Mouse (Mus musculus) megakaryocyte, embryonic 14.5 days (primary cell): ENCODE data around the gene Syne3. TPM values are rescaled to one million over a fixed set of nuclear protein-coding genes. Genes with fewer than 3 reads are reported as not detected.

Experiments used
- H3K27me3 ChIP-seq: replicated peaks from 2 replicates; pipeline ENCODE3; 2012; ENCODE audit warnings: inconsistent platforms
- H3K36me3 ChIP-seq: replicated peaks from 2 replicates; pipeline ENCODE3; 2012; ENCODE audit warnings: low read length, inconsistent platforms, mixed read lengths
- H3K4me1 ChIP-seq: 2 replicates; pipeline ENCODE4 v1.6.1; 2012; ENCODE audit warnings: inconsistent platforms
- H3K4me3 ChIP-seq: replicated peaks from 2 replicates; pipeline ENCODE3; 2012; ENCODE audit warnings: moderate library complexity, mild to moderate bottlenecking, inconsistent platforms
- H3K9me3 ChIP-seq: 2 replicates; pipeline ENCODE4 v1.6.1; 2012; ENCODE audit warnings: inconsistent platforms
- FLI1 ChIP-seq: IDR thresholded peaks from 2 replicates; pipeline ENCODE4 v1.6.1; 2012; ENCODE audit warnings: low read length, inconsistent platforms, mixed read lengths
- GATA1 ChIP-seq: IDR thresholded peaks from 3 replicates; pipeline ENCODE4 v1.6.1; 2012; ENCODE audit warnings: mixed read lengths, low read length, inconsistent platforms, borderline replicate concordance
- polyA plus RNA-seq: library from polyadenylated mRNA; stranded (reverse); fragments of >175 nt; gene quantifications from 2 replicates; pipeline ENCODE4 v1.2.3, GENCODE M21; 2012; ENCODE audit warnings: low replicate concordance; ENCODE audit not compliant: insufficient read depth

The Syne3 gene
- 4.2 and 6.8 TPM in 2 replicates for polyA plus RNA-seq

GRCm38 (mm10) chr12:105009370-105010212 lies at the start of gene Syne3:
Syne3 (minus strand) TSS chr12:105009809.
- H3K9me3 ChIP-seq, result no peaks in the 10 kb centered on the region
- H3K4me3 ChIP-seq, result peak within 1 kb of the TSS; percentile 98
- TF ChIP-seq GATA1 (no peak), FLI1 (no peak)
- H3K4me1 ChIP-seq, result peaks cover 92% of the 10 kb centered on the region
- H3K36me3 ChIP-seq, result peaks cover 27% of the 10 kb centered on the region
- H3K27me3 ChIP-seq, result no peaks in the 10 kb centered on the region

DNA sequence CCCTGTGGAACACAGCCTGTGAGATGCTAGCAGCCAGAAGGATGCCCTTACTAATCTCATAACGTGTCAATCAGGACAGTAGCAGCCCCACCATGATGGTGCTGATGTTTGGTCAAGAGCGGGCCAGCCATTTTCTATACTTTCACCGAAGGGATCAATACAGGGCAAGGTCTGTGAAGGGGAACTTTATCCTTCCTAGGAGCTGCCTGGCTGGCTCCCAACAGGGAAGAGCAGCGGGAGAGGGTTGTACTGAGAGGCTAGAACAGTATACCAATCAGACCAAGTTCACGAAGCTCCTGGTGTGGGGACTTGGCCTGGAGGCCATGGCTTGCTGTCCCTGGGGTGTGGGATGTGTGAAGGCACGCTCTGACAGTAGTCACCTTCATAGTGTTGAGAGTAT lies 45.7 kb upstream of the Syne3 start:
- Histone ChIP-seq H3K4me3 (no peak overlapping the region), H3K36me3 (no peaks in the 10 kb centered on the region), H3K4me1 (peaks cover 4% of the 10 kb centered on the region; the same call in 1 of the 2 replicates), H3K9me3 (peaks cover 17% of the 10 kb centered on the region), H3K27me3 (peaks cover 16% of the 10 kb centered on the region)
- TF ChIP-seq GATA1 (no peak), FLI1 (no peak)

GRCm38 (mm10) chr12:105054041-105054440 lies 44.4 kb upstream of the Syne3 start:
- no peak overlapping the region for H3K4me3 ChIP-seq
- H3K4me1 ChIP-seq, result peaks cover 4% of the 10 kb centered on the region; the same call in 1 of the 2 replicates
- no peaks in the 10 kb centered on the region for H3K36me3 ChIP-seq
- H3K9me3 ChIP-seq, result peaks cover 13% of the 10 kb centered on the region
- TF ChIP-seq GATA1 (no peak), FLI1 (no peak)
- H3K27me3 ChIP-seq, result peaks cover 15% of the 10 kb centered on the region

DNA sequence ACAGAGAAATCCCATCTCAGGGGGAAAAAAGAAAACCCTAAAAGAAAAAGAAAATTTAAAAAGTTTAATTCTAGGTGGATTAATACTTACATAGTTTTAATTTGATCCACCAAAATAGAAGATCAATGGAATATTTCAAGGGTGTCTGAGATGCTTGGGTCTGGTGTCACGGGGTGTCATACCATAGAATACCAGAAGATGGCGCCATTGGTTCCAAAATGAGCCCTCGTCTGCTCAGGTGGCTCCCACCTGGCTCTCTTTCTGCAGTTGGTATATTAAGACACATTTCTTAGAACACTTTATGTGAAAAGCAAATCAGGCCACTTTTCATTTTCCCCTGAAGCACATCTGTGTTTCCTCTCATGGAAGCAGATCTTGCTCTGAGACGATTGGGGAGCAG lies 41.3 kb upstream of the Syne3 start:
- Histone ChIP-seq H3K9me3 (peaks cover 18% of the 10 kb centered on the region), H3K27me3 (peaks cover 11% of the 10 kb centered on the region), H3K4me3 (no peak overlapping the region), H3K4me1 (peaks cover 13% of the 10 kb centered on the region; the same call in 1 of the 2 replicates), H3K36me3 (peaks cover 7% of the 10 kb centered on the region)
- TF ChIP-seq FLI1 (no peak), GATA1 (no peak)

DNA sequence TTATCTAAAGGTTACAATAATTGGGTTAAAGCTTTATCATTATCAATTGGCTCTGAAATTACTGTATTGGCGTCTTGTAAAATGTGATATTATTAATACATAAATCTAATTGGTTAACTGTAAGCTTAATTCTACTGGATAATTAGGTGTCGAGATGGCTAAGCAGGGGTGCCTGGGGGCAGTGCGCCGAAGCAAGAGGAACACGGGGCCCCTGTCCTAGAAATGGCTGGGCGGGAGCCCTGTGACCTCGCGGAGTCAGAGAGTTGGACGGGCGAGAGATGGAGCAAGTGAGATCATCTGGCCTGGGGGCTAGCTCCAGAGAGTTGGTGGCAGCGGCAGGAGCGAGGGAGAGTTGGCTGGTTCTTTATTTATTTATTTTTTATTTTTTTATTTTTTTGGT lies 40.2 kb upstream of the Syne3 start:
- Histone ChIP-seq H3K4me1 (peaks cover 13% of the 10 kb centered on the region; the same call in 1 of the 2 replicates), H3K4me3 (no peak overlapping the region), H3K36me3 (peaks cover 16% of the 10 kb centered on the region), H3K27me3 (peaks cover 4% of the 10 kb centered on the region), H3K9me3 (peaks cover 20% of the 10 kb centered on the region)
- no peak for TF ChIP-seq FLI1
- no peak for TF ChIP-seq GATA1

- H3K36me3 ChIP-seq, result peaks cover 28% of the 10 kb centered on the region
- H3K4me1 ChIP-seq, result peaks cover 13% of the 10 kb centered on the region; the same call in 1 of the 2 replicates
- H3K4me3 ChIP-seq, result no peak overlapping the region
- peaks cover 4% of the 10 kb centered on the region for H3K27me3 ChIP-seq
- no peak for TF ChIP-seq GATA1
- no peak for TF ChIP-seq FLI1
- H3K9me3 ChIP-seq, result peaks cover 17% of the 10 kb centered on the region
These were observed 38.8 kb upstream of the Syne3 start for GRCm38 (mm10) chr12:105048301-105048863.

DNA sequence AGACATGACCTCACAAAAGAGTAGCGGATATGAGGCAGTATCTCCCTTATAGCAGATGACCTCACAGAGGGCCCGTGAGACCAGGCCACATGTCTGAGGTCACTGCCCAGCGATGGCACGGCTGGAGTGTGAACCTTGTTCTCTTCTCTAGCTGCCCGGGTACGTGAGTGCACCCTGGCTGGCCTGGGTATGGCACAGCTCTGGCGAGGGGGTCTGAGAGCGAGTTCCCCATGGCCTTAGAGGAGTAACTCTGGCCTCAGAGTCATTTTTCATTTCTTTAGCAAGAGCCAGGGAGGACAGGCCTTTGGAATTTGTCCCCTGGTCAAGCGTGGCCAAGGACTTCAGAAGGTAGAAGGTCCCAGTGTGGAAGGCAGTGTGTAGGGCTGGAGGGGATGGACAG lies 35.2 kb upstream of the Syne3 start:
- TF ChIP-seq FLI1, result no peak
- no peak for TF ChIP-seq GATA1
- Histone ChIP-seq H3K4me3 (no peak overlapping the region), H3K4me1 (peaks cover 32% of the 10 kb centered on the region), H3K27me3 (no peaks in the 10 kb centered on the region), H3K9me3 (peaks cover 22% of the 10 kb centered on the region), H3K36me3 (peaks cover 64% of the 10 kb centered on the region)

DNA sequence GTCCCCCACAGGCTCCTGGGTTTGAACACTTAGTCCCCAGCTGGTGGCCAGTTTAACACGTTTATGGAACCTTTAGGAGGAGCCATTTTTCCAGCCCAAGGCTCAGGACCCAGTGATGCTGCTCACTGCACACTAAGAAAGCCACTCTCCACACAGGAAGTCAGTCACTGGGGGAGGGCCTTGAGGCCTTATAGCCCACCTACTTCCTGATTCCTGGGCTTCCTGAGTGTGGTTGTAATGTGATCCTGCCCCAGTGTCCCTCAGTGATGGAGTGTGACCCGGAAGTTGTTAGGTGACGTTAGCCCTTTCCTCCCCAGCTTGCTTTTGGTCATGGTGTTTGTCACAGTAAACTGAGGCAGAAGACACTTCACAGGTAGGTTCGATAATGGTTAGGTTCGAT lies 33.5 kb upstream of the Syne3 start:
- no peaks in the 10 kb centered on the region for H3K27me3 ChIP-seq
- no peak for TF ChIP-seq FLI1
- no peak for TF ChIP-seq GATA1
- H3K9me3 ChIP-seq, result peaks cover 22% of the 10 kb centered on the region
- no peak overlapping the region for H3K4me3 ChIP-seq
- peaks cover 42% of the 10 kb centered on the region for H3K4me1 ChIP-seq
- H3K36me3 ChIP-seq, result peaks cover 77% of the 10 kb centered on the region

DNA sequence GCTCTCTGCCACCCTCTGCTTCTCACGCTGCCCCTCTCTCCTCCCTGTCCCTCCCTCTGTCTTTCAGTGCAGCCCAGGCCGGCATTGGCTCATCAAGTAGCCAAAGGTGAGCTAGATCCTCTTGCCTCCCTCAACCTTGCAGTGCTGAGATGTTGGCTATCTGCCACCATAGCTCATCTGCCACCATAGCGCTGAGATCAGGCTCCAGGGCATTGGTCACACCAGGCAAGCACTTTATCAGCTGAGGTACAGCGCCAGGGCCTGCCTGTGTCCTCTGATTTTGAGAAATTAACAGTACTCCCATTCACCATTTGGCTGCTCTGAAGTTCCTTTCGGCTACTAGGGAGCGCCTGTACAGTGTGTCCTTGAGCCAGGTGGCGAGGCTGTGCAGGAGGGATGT lies 31.3 kb upstream of the Syne3 start:
- peaks cover 91% of the 10 kb centered on the region for H3K36me3 ChIP-seq

More for the DNA sequence above, 31.3 kb upstream of the Syne3 start:
- no peak overlapping the region for H3K4me3 ChIP-seq
- H3K4me1 ChIP-seq, result peaks cover 60% of the 10 kb centered on the region
- H3K27me3 ChIP-seq, result no peaks in the 10 kb centered on the region
- H3K9me3 ChIP-seq, result peaks cover 9% of the 10 kb centered on the region
- TF ChIP-seq GATA1 (no peak), FLI1 (no peak)
